Comparison of ENCODE assay signal across 27 mouse cellular contexts in the genomic region with DNA sequence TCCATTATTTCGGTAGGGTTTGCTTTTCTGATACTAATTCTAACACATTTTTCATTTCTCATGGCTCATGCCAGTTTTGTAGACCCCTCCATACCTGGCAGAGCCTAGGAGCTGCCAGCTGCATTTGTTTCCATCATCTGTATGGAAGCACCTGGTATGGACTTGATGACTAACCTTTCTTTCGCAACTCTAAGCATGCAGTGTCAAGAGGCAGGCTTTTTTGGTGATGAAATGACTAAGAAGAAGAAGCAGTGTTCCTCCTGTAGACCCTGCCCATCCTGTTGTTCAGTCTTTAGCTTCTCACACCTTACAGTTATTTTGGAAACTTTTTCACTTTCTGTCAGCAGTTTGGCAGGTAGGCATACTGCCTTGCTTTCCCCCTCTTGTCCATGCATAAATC. TPM values are rescaled to one million over a fixed set of nuclear protein-coding genes. Genes with fewer than 3 reads are reported as not detected.
A peak's percentile ranks its signal among the peaks of the same experiment; 100 is the strongest.
DNase-seq lines count a peak whose midpoint lies in the region; ATAC-seq and TF ChIP-seq lines count a peak whose summit lies in the region.
"Had no signal": no experiment of that assay in that cellular context is flagged by ENCODE, and none has a peak within 500 bp of the region (broad histone marks: within the 10 kb centered on the region; RNA-seq: fewer than 3 reads in every experiment).

No protein-coding gene starts in this region.

- H3K4me2 ChIP-seq in CH12.LX (ENCODE audit: insufficient read depth, low read depth, poor library complexity, severe bottlenecking), result no peak overlapping the region
- no peak overlapping the region for H3K4me2 ChIP-seq in midbrain, postnatal 0 days (ENCODE audit: low read depth, low read length, poor library complexity, severe bottlenecking)
- H3K4me2 ChIP-seq: embryonic facial prominence, embryonic 12.5 days; embryonic facial prominence, embryonic 15.5 days; heart, embryonic 13.5 days; hindbrain, embryonic 14.5 days had no signal

- H3K9ac ChIP-seq in CH12.LX (ENCODE audit: insufficient read depth, low read depth), result no peak overlapping the region
- H3K9ac ChIP-seq in midbrain, postnatal 0 days (replicated peaks; ENCODE audit: low read length, poor library complexity, severe bottlenecking), result no peak overlapping the region
- H3K9ac ChIP-seq: embryonic facial prominence, embryonic 12.5 days; embryonic facial prominence, embryonic 15.5 days; forebrain, postnatal 0 days; heart, embryonic 13.5 days; hindbrain, embryonic 14.5 days had no signal

- in situ Hi-C loops in CH12.LX (cut with MboI; ENCODE audit: low pct_ligation_motif_present, low pct_unique_long_range_greater_than_20kb, low sequenced_read_pairs), result no loop called here

- TF ChIP-seq EP300 in CH12.LX (IDR thresholded peaks at IDR 0.05; ENCODE audit: low read length), result peak; percentile 72

- H3K79me2 ChIP-seq in CH12.LX (replicated peaks; ENCODE audit: control insufficient read depth, extremely low read depth, insufficient read depth, poor library complexity, severe bottlenecking), result no peaks in the 10 kb centered on the region

- H3K4me1 ChIP-seq in CH12.LX (ENCODE audit: control insufficient read depth in 1 of 2, insufficient read depth in 2 of 2), result peaks cover 2 to 19% of the 10 kb centered on the region in 2 experiments; a peak in 3 of 4 replicates
- no peaks in the 10 kb centered on the region for H3K4me1 ChIP-seq in midbrain, postnatal 0 days (ENCODE audit: insufficient read depth, low read length)
- H3K4me1 ChIP-seq: embryonic facial prominence, embryonic 12.5 days; embryonic facial prominence, embryonic 15.5 days; heart, embryonic 10.5 days had no signal

- peaks cover 5 to 38% of the 10 kb centered on the region in 2 experiments for H3K36me3 ChIP-seq in CH12.LX (replicated peaks in 1 of 2; ENCODE audit: control insufficient read depth in 1 of 2, insufficient read depth in 1 of 2, low read length in 1 of 2)
- H3K36me3 ChIP-seq in midbrain, postnatal 0 days (ENCODE audit: insufficient read depth, low read length), result peaks cover 3% of the 10 kb centered on the region; the same call in 1 of the 2 replicates

- peak; percentile 78 for ATAC-seq in inflammation-experienced regulatory T-cells, adult 6 months
- ATAC-seq in neutrophil, adult 5-6 weeks (ENCODE audit: extremely low read depth, insufficient number of reproducible peaks, low FRiP score, poor library complexity, severe bottlenecking), result peak; percentile 75
- ATAC-seq in midbrain, postnatal 0 days (ENCODE audit: low FRiP score), result no peak
- ATAC-seq: forebrain, embryonic 14.5 days; forebrain, postnatal 0 days; hindbrain, postnatal 0 days had no signal

- TF ChIP-seq POLR2A in CH12.LX (IDR thresholded peaks at IDR 0.05; ENCODE audit: low read depth, low read length), result no peak

- H3K27ac ChIP-seq in CH12.LX (ENCODE audit: insufficient read depth, low read depth), result no peak overlapping the region
- H3K27ac ChIP-seq in midbrain, postnatal 0 days (ENCODE audit: low read depth, low read length), result no peak overlapping the region
- H3K27ac ChIP-seq: embryonic facial prominence, embryonic 12.5 days; embryonic facial prominence, embryonic 15.5 days; heart, adult 2 months; heart, embryonic 10.5 days; heart, embryonic 13.5 days; hindbrain, embryonic 14.5 days; hindbrain, postnatal 0 days had no signal

- 92% methylated on average over 2 of the region's 2 CpGs for WGBS in midbrain, postnatal 0 days

- TF ChIP-seq RAD21 in CH12.LX (IDR thresholded peaks at IDR 0.05; ENCODE audit: low read depth, low read length), result no peak

- no peaks in the 10 kb centered on the region for H3K27me3 ChIP-seq in CH12.LX (replicated peaks)
- no peaks in the 10 kb centered on the region for H3K27me3 ChIP-seq in midbrain, postnatal 0 days (ENCODE audit: insufficient read depth, low read length)
- H3K27me3 ChIP-seq: embryonic facial prominence, embryonic 12.5 days; embryonic facial prominence, embryonic 15.5 days; heart, embryonic 13.5 days had no signal

- no peaks in the 10 kb centered on the region for H3K9me3 ChIP-seq in CH12.LX (replicated peaks; ENCODE audit: low read length)
- no peaks in the 10 kb centered on the region for H3K9me3 ChIP-seq in midbrain, postnatal 0 days (ENCODE audit: low read length)
- H3K9me3 ChIP-seq: embryonic facial prominence, embryonic 12.5 days; embryonic facial prominence, embryonic 15.5 days; heart, embryonic 10.5 days; heart, embryonic 13.5 days had no signal

- H3K4me3 ChIP-seq in CH12.LX (replicated peaks in 1 of 3; ENCODE audit: low read depth in 2 of 3, low read length in 2 of 3, poor library complexity in 1 of 3), result no peak overlapping the region
- H3K4me3 ChIP-seq in midbrain, postnatal 0 days (ENCODE audit: low read depth, low read length), result no peak overlapping the region
- H3K4me3 ChIP-seq: embryonic facial prominence, embryonic 12.5 days; embryonic facial prominence, embryonic 15.5 days; heart, adult 2 months; heart, embryonic 10.5 days; heart, embryonic 13.5 days had no signal

- TF ChIP-seq CTCF in CH12.LX (conservative IDR thresholded peaks at IDR 0.05 in 1 of 2, IDR thresholded peaks at IDR 0.05 in 1 of 2; ENCODE audit: low read depth in 2 of 2, low read length in 2 of 2), result no peak
- no peak for TF ChIP-seq CTCF in midbrain, postnatal 0 days (IDR thresholded peaks at IDR 0.05)

- DNase-seq in CD4-positive helper T cell, adult 2 months (ENCODE audit: low read depth, low spot score), result peak; percentile 49
- DNase-seq in CH12.LX (ENCODE audit: extremely low read depth), result no peak
- DNase-seq in midbrain, postnatal 0 days (ENCODE audit: low spot score), result no peak
- DNase-seq in layer of hippocampus, postnatal 14 days (ENCODE audit: low spot score in 2 of 2), result no peak
- DNase-seq in kidney, postnatal 36 days, result no peak
- DNase-seq in embryo, embryonic 10 days (ENCODE audit: low spot score), result no peak
- DNase-seq: adrenal gland, adult 2 months; adrenal gland, postnatal 14 days; B cell, adult 2 months; cerebellum, adult 11-12 months; cerebellum, adult 9-10 months; cerebellum, postnatal 14 days; forebrain, postnatal 0 days; gastrocnemius, postnatal 25 days; heart, adult 2 months; heart, postnatal 14 days; heart, postnatal 4 days; kidney, adult 18-20 months had no signal

- dilution Hi-C loops in CH12.LX (cut with MboI; ENCODE audit: extremely low pct_ligation_motif_present, extremely low pct_unique_long_range_greater_than_20kb, low sequenced_read_pairs), result no loop called here

TF ChIP-seq in CH12.LX, 34 proteins besides CTCF, POLR2A, EP300 and RAD21:
- TF ChIP-seq TCF12 (IDR thresholded peaks at IDR 0.05; ENCODE audit: low read depth, low read length) (peak; percentile 57; the same call in 1 of the 2 replicates), IRF4 (IDR thresholded peaks at IDR 0.05; ENCODE audit: low read depth, low read length) (peak; percentile 75), JUN (IDR thresholded peaks at IDR 0.05; ENCODE audit: insufficient read depth, low read depth, low read length) (peak; percentile 55), ZC3H11A (IDR thresholded peaks at IDR 0.05; ENCODE audit: low read depth, low read length) (no peak), ZMIZ1 (IDR thresholded peaks at IDR 0.05; ENCODE audit: low read depth, low read length) (no peak), ETS1 (conservative IDR thresholded peaks at IDR 0.05; ENCODE audit: low read depth, low read length) (peak; percentile 54), MXI1 (IDR thresholded peaks at IDR 0.05; ENCODE audit: low read depth, low read length) (0 out of 2 replicates have a peak, but pooled peaks have one; percentile 22), JUND (conservative IDR thresholded peaks at IDR 0.05; ENCODE audit: low read depth, low read length) (peak; percentile 79), MYC (IDR thresholded peaks at IDR 0.05; ENCODE audit: low read depth, low read length) (no peak), BHLHE40 (IDR thresholded peaks at IDR 0.05; ENCODE audit: low read depth, low read length) (peak; percentile 44; the same call in 1 of the 2 replicates)

RNA-seq across cellular contexts. Expression of a gene that starts 20.2 kb away (rescaled TPM):
- total RNA-seq in CH12.LX (2012; rRNA removed), result 10.6 and 10.8 TPM in 2 replicates
- total RNA-seq in CH12.LX (2014; rRNA removed), result 6.4 and 6.6 TPM in 2 replicates
- polyA plus RNA-seq in CH12.LX (2012; ENCODE audit: insufficient read length, low read depth), result 8.7 TPM in 2 replicates
- polyA plus RNA-seq in inflammation-experienced regulatory T-cells, adult 6 months (2017; shearing (Covaris generic)), result 1 to 10 TPM; 4.4 to 6.8 (median 5.6) TPM
- total RNA-seq in neutrophil, adult 5-6 weeks (2017), result 9.6 and 10.5 TPM in 2 replicates
- 5.0 and 5.5 TPM in 2 replicates for total RNA-seq in midbrain, postnatal 0 days (2014; rRNA removed)
- polyA plus RNA-seq in midbrain, postnatal 0 days (2015; fragmentation: Nextera tagmentation; extraction: Ambion mirVana), result 1.3 TPM in 2 replicates
- 1 to 10 TPM; 9.1 to 9.9 TPM for total RNA-seq in layer of hippocampus, postnatal 14 days (2021)

RNA-seq across cellular contexts. Expression of a gene that starts 20.7 kb away (rescaled TPM):
- total RNA-seq in CH12.LX (2012; rRNA removed) (15.9 and 17.0 TPM in 2 replicates), CH12.LX (2014; rRNA removed) (33.0 and 37.5 TPM in 2 replicates)
- polyA plus RNA-seq in CH12.LX (2012; ENCODE audit: insufficient read length, low read depth), result 19.8 and 21.7 TPM in 2 replicates
- 100 to 1,000 TPM in 1 of 3 experiments, 10 to 100 TPM in 2; 78.7 to 102 (median 93.2) TPM for polyA plus RNA-seq in inflammation-experienced regulatory T-cells, adult 6 months (2017; shearing (Covaris generic))
- total RNA-seq in neutrophil, adult 5-6 weeks (2017), result 81.8 TPM in 2 replicates
- 16.4 and 27.4 TPM in 2 replicates for total RNA-seq in midbrain, postnatal 0 days (2014; rRNA removed)
- polyA plus RNA-seq in midbrain, postnatal 0 days (2015; fragmentation: Nextera tagmentation; extraction: Ambion mirVana), result 23.7 and 23.8 TPM in 2 replicates
- total RNA-seq in layer of hippocampus, postnatal 14 days (2021), result 10 to 100 TPM; 32.2 to 32.6 TPM
